Mouse (Mus musculus) monocyte, adult 5-6 weeks (primary cell): Measurements from ENCODE around the gene Eri3. TPM values are rescaled to one million over a fixed set of nuclear protein-coding genes. Genes with fewer than 3 reads are reported as not detected.

Source experiments
- ATAC-seq: fragments of 153-309, 156-312 bp; replicated peaks from 2 replicates; pipeline ENCODE4 v1.8.0; 2017; ENCODE audit warnings: mild to moderate bottlenecking; ENCODE audit not compliant: low TSS enrichment, insufficient number of reproducible peaks, severe bottlenecking, poor library complexity, low FRiP score
- total RNA-seq: library from RNA; stranded (forward); fragments of 200-1000, 200-491, 200-594 nt; gene quantifications from 3 replicates; pipeline ENCODE4 v1.2.3, GENCODE M21; 2017

Gene Eri3
- total RNA-seq, 1 experiment from 2014 or later: 10.0 TPM

- no peak for ATAC-seq
These were observed 97.0 kb downstream of the Eri3 start for GRCm38 (mm10) chr4:117646926-117647755.

GRCm38 (mm10) chr4:117651626-117652101 lies 101.5 kb downstream of the Eri3 start:
- no peak for ATAC-seq

GRCm38 (mm10) chr4:117652727-117653126 lies 102.6 kb downstream of the Eri3 start:
- ATAC-seq: no peak

GRCm38 (mm10) chr4:117654016-117654702 lies 104.0 kb downstream of the Eri3 start:
- no peak for ATAC-seq

- ATAC-seq: no peak
These were observed 104.7 kb downstream of the Eri3 start for GRCm38 (mm10) chr4:117654703-117655499.

- ATAC-seq: no peak
These were observed 105.3 kb downstream of the Eri3 start for GRCm38 (mm10) chr4:117655500-117655863.

- no peak for ATAC-seq
These were observed 106.8 kb downstream of the Eri3 start for GRCm38 (mm10) chr4:117656961-117657360.

- ATAC-seq: no peak
These were observed 107.5 kb downstream of the Eri3 start for GRCm38 (mm10) chr4:117657646-117658045.

GRCm38 (mm10) chr4:117658582-117659444 lies 108.6 kb downstream of the Eri3 start:
- no peak for ATAC-seq

- ATAC-seq: no peak
These were observed 109.8 kb downstream of the Eri3 start for GRCm38 (mm10) chr4:117660001-117660400.

GRCm38 (mm10) chr4:117664411-117665137 lies 114.4 kb downstream of the Eri3 start:
- ATAC-seq: no peak

GRCm38 (mm10) chr4:117665531-117665930 lies 115.4 kb downstream of the Eri3 start:
- no peak for ATAC-seq

- ATAC-seq: no peak
These were observed 115.9 kb downstream of the Eri3 start for GRCm38 (mm10) chr4:117666054-117666453.

- ATAC-seq: no peak
These were observed 119.7 kb downstream of the Eri3 start for GRCm38 (mm10) chr4:117669874-117670273.

GRCm38 (mm10) chr4:117672042-117672441 lies 121.9 kb downstream of the Eri3 start:
- no peak for ATAC-seq

GRCm38 (mm10) chr4:117673901-117674300 lies 123.7 kb downstream of the Eri3 start:
- ATAC-seq: no peak

- ATAC-seq: no peak
These were observed 126.7 kb downstream of the Eri3 start for GRCm38 (mm10) chr4:117676903-117677302.

- no peak for ATAC-seq
These were observed 130.8 kb downstream of the Eri3 start for GRCm38 (mm10) chr4:117680963-117681362.
